In the genomic region with DNA sequence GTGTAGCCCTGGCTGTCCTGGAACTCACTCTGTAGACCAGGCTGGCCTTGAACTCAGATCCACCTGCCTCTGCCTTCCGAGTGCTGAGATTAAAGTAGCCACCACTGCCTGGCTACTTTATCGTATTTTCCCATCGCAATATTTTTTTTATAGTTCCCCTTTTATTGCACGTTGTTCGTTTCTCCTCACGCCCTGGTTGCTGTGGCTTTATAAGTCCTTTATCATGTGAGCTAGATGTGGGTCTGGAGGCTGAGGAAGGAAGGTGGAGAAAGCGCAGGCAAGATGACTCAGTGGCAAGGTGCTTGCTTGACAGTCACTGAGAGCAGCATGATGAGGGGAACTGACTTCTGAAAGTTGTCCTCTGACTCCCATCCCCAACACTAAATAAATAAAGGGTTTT, we compare ENCODE assay signal across 15 mouse cellular contexts. TPM values are rescaled to one million over a fixed set of nuclear protein-coding genes. Genes with fewer than 3 reads are reported as not detected.
"Had no signal": no experiment of that assay in that cellular context is flagged by ENCODE, and none has a peak within 500 bp of the region (broad histone marks: within the 10 kb centered on the region; RNA-seq: fewer than 3 reads in every experiment).

No protein-coding gene starts in this region.

- H3K4me3 ChIP-seq: left cerebral cortex, adult 2 months; limb, embryonic 10.5 days; liver, embryonic 15.5 days; midbrain, embryonic 13.5 days; myocyte; neural tube, embryonic 15.5 days had no signal

- H3K9ac ChIP-seq: liver, embryonic 15.5 days; lung, embryonic 14.5 days; midbrain, embryonic 13.5 days; neural tube, embryonic 15.5 days had no signal

- H3K9me3 ChIP-seq: limb, embryonic 10.5 days; liver, embryonic 15.5 days; midbrain, embryonic 13.5 days; neural tube, embryonic 15.5 days had no signal

- H3K27ac ChIP-seq: left cerebral cortex, adult 2 months; limb, embryonic 10.5 days; liver, embryonic 15.5 days; midbrain, embryonic 13.5 days; neural tube, embryonic 15.5 days; stomach, postnatal 0 days had no signal

- H3K27me3 ChIP-seq: liver, embryonic 15.5 days; midbrain, embryonic 13.5 days; neural tube, embryonic 15.5 days had no signal

- H3K4me2 ChIP-seq: liver, embryonic 11.5 days; liver, embryonic 15.5 days; lung, embryonic 14.5 days; midbrain, embryonic 13.5 days; neural tube, embryonic 15.5 days had no signal

- ATAC-seq: midbrain, embryonic 13.5 days had no signal

- H3K4me1 ChIP-seq: limb, embryonic 10.5 days; liver, embryonic 15.5 days; neural tube, embryonic 15.5 days had no signal

- DNase-seq: kidney, postnatal 10 days; lung, embryonic 14.5 days; lung, postnatal 10 days; lung, postnatal 4 days; thymus, adult 18-20 months; thymus, postnatal 36 days had no signal

RNA-seq across cellular contexts. Expression of a gene that starts 36.5 kb away (rescaled TPM):
- total RNA-seq: megakaryocyte-erythroid progenitor cell, adult 5-6 weeks had no signal
